In the genomic region with DNA sequence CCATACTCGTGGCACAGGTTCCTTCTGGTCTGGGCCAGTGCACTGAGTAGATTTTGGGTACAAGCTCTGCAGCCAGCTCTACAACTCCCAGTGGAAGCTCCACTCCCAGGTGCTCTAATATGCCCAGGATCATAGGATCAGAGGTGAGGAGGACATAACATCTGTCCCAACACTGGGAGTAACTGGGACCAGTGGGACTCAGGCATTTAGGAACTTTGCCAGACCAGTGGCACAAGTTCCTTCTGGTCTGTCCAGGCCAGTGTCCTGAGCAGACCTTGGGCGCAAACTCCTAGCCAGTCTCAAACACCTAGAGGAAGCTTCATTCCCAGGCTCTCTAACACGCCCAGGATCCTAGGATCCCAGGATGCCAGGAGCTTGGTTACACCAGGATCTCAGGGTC, we compare ENCODE assay signal across 18 mouse cellular contexts.
"Had no signal": no experiment of that assay in that cellular context is flagged by ENCODE, and none has a peak within 500 bp of the region (broad histone marks: within the 10 kb centered on the region; RNA-seq: fewer than 3 reads in every experiment).

No protein-coding gene starts in this region.

- H3K36me3 ChIP-seq: kidney, embryonic 15.5 days; limb, embryonic 10.5 days; limb, embryonic 13.5 days; midbrain, embryonic 15.5 days; neural tube, embryonic 12.5 days; neural tube, embryonic 15.5 days had no signal

- H3K27me3 ChIP-seq: kidney, embryonic 15.5 days; limb, embryonic 13.5 days; midbrain, embryonic 12.5 days; midbrain, embryonic 15.5 days; neural tube, embryonic 12.5 days; neural tube, embryonic 15.5 days had no signal

- DNase-seq: kidney, adult 8-10 months; kidney, postnatal 25 days; liver, postnatal 0 days; lung, embryonic 14.5 days; right cerebral cortex, adult 18-20 months; right cerebral cortex, postnatal 14 days; right cerebral cortex, postnatal 4 days; thymus, adult 18-20 months; thymus, postnatal 36 days had no signal

- H3K27ac ChIP-seq: kidney, embryonic 15.5 days; limb, embryonic 10.5 days; limb, embryonic 13.5 days; liver, embryonic 14.5 days; macrophage; midbrain, embryonic 12.5 days; midbrain, embryonic 15.5 days; neural tube, embryonic 12.5 days; neural tube, embryonic 15.5 days had no signal

- H3K4me3 ChIP-seq: kidney, embryonic 15.5 days; limb, embryonic 10.5 days; limb, embryonic 13.5 days; midbrain, embryonic 12.5 days; midbrain, embryonic 15.5 days; neural tube, embryonic 12.5 days; neural tube, embryonic 15.5 days had no signal

- H3K4me1 ChIP-seq: limb, embryonic 10.5 days had no signal

- H3K9ac ChIP-seq: kidney, embryonic 15.5 days; limb, embryonic 13.5 days; liver, embryonic 14.5 days; liver, postnatal 0 days; lung, embryonic 14.5 days; midbrain, embryonic 12.5 days; midbrain, embryonic 15.5 days; neural tube, embryonic 12.5 days; neural tube, embryonic 15.5 days had no signal
